Comparison of ENCODE assay signal across 14 mouse cellular contexts in the genomic region with DNA sequence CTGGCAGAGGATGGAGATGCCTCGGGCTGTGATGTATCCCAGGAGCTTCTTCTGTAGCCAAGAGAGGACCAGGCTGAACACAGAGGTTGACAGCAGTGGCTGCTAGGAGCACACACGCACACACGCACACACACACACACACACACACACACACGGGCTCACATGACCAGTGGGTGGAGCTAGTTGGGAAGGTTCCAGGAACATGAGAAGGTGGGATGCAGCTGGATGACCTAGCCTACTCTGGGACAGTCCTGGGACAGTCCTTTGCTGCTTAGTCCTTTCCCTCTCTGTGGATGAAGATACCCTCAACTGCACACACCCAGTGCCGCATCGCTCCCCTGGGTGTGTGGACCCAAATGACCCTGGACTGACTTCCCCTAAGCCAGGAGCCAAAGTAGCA.
DNase-seq lines count a peak whose midpoint lies in the region; ATAC-seq and TF ChIP-seq lines count a peak whose summit lies in the region.
"Had no signal": no experiment of that assay in that cellular context is flagged by ENCODE, and none has a peak within 500 bp of the region (broad histone marks: within the 10 kb centered on the region; RNA-seq: fewer than 3 reads in every experiment).

No protein-coding gene starts in this region.

- WGBS in kidney, adult 2 months: 44% methylated on average over 6 of the region's 6 CpGs
- 80% methylated on average over 6 of the region's 6 CpGs for WGBS in embryonic facial prominence, embryonic 10.5 days
- 64% methylated on average over 6 of the region's 6 CpGs for WGBS in intestine, embryonic 15.5 days
- 51% methylated on average over 6 of the region's 6 CpGs for WGBS in stomach, embryonic 15.5 days

- no peaks in the 10 kb centered on the region for H3K4me1 ChIP-seq in kidney, adult 2 months (ENCODE audit: control insufficient read depth, insufficient read depth, low read length)
- H3K4me1 ChIP-seq in embryonic facial prominence, embryonic 10.5 days: peaks cover 85% of the 10 kb centered on the region
- H3K4me1 ChIP-seq in intestine, embryonic 15.5 days (replicated peaks): peaks cover 19% of the 10 kb centered on the region
- peaks cover 23% of the 10 kb centered on the region for H3K4me1 ChIP-seq in stomach, embryonic 15.5 days
- H3K4me1 ChIP-seq: liver, embryonic 15.5 days had no signal

- H3K4me3 ChIP-seq in kidney, adult 2 months (ENCODE audit: insufficient read depth, low read depth, low read length): no peak overlapping the region
- no peak overlapping the region for H3K4me3 ChIP-seq in embryonic facial prominence, embryonic 10.5 days
- H3K4me3 ChIP-seq in intestine, embryonic 15.5 days (replicated peaks): no peak overlapping the region
- no peak overlapping the region for H3K4me3 ChIP-seq in stomach, embryonic 15.5 days (replicated peaks)
- H3K4me3 ChIP-seq: liver, embryonic 15.5 days; megakaryocyte, embryonic 14.5 days had no signal

- H3K9ac ChIP-seq in intestine, embryonic 15.5 days: no peak overlapping the region
- no peak overlapping the region for H3K9ac ChIP-seq in stomach, embryonic 15.5 days
- H3K9ac ChIP-seq: hindbrain, embryonic 14.5 days; liver, embryonic 15.5 days had no signal

- peak overlapping the region; percentile 4; the same call in 1 of the 2 replicates for H3K27ac ChIP-seq in kidney, adult 2 months (ENCODE audit: insufficient read depth, low read depth, low read length)
- peak overlapping the region; percentile 65 for H3K27ac ChIP-seq in embryonic facial prominence, embryonic 10.5 days (replicated peaks)
- H3K27ac ChIP-seq in intestine, embryonic 15.5 days: peak overlapping the region; percentile 52
- peak overlapping the region; percentile 76 for H3K27ac ChIP-seq in stomach, embryonic 15.5 days
- H3K27ac ChIP-seq: hindbrain, embryonic 14.5 days; liver, embryonic 15.5 days had no signal

- no peak for DNase-seq in kidney, adult 2 months
- DNase-seq in kidney, postnatal 14 days: no peak
- no peak for DNase-seq in embryonic facial prominence, embryonic 10.5 days (ENCODE audit: low spot score)
- no peak for DNase-seq in left cerebral cortex, postnatal 10 days (ENCODE audit: extremely low spot score in 1 of 2, low spot score in 2 of 2)
- no peak for DNase-seq in MN1 (ENCODE audit: low spot score)
- DNase-seq: cerebellum, postnatal 10 days; lung, postnatal 10 days; thymus, postnatal 14 days had no signal

- H3K4me2 ChIP-seq in intestine, embryonic 15.5 days (replicated peaks): no peak overlapping the region
- no peak overlapping the region for H3K4me2 ChIP-seq in stomach, embryonic 15.5 days
- H3K4me2 ChIP-seq: hindbrain, embryonic 14.5 days; liver, embryonic 15.5 days had no signal

- no peak for ATAC-seq in intestine, embryonic 15.5 days
- peak; percentile 19; the same call in 1 of the 2 replicates for ATAC-seq in stomach, embryonic 15.5 days (ENCODE audit: insufficient read depth, low FRiP score, low read depth)
- ATAC-seq: forebrain, embryonic 14.5 days had no signal

- H3K9me3 ChIP-seq in embryonic facial prominence, embryonic 10.5 days: no peaks in the 10 kb centered on the region
- no peaks in the 10 kb centered on the region for H3K9me3 ChIP-seq in intestine, embryonic 15.5 days
- no peaks in the 10 kb centered on the region for H3K9me3 ChIP-seq in stomach, embryonic 15.5 days
- H3K9me3 ChIP-seq: liver, embryonic 15.5 days; megakaryocyte, embryonic 14.5 days had no signal

- intact Hi-C loops in left cerebral cortex, postnatal 10 days (cut with DNase I): no loop called here

- no peak for TF ChIP-seq POLR2A in kidney, adult 2 months (IDR thresholded peaks at IDR 0.05; ENCODE audit: low read depth, low read length)

- H3K27me3 ChIP-seq in kidney, adult 2 months (replicated peaks; ENCODE audit: control insufficient read depth, insufficient read depth, low read length): no peaks in the 10 kb centered on the region
- no peaks in the 10 kb centered on the region for H3K27me3 ChIP-seq in embryonic facial prominence, embryonic 10.5 days (replicated peaks; ENCODE audit: low read depth, poor library complexity, severe bottlenecking)
- no peaks in the 10 kb centered on the region for H3K27me3 ChIP-seq in intestine, embryonic 15.5 days (replicated peaks)
- H3K27me3 ChIP-seq in stomach, embryonic 15.5 days (replicated peaks): no peaks in the 10 kb centered on the region
- H3K27me3 ChIP-seq: liver, embryonic 15.5 days had no signal

- H3K36me3 ChIP-seq in kidney, adult 2 months (ENCODE audit: control insufficient read depth, insufficient read depth, low read length): no peaks in the 10 kb centered on the region
- H3K36me3 ChIP-seq in embryonic facial prominence, embryonic 10.5 days (replicated peaks): no peaks in the 10 kb centered on the region
- H3K36me3 ChIP-seq in intestine, embryonic 15.5 days: no peaks in the 10 kb centered on the region
- no peaks in the 10 kb centered on the region for H3K36me3 ChIP-seq in stomach, embryonic 15.5 days
- H3K36me3 ChIP-seq: liver, embryonic 15.5 days had no signal

- TF ChIP-seq CTCF in kidney, adult 2 months (conservative IDR thresholded peaks at IDR 0.05; ENCODE audit: insufficient read depth, insufficient read length, low read depth, low read length): no peak

Comparison
In these comparisons a context has a peak if more than half of its experiments do, and no peak if none do; other contexts are left out.
1. H3K27ac ChIP-seq: peak in every context shown above with its lines; median percentile 76 in stomach, embryonic 15.5 days; 65 in embryonic facial prominence, embryonic 10.5 days; 52 in intestine, embryonic 15.5 days; 4 in kidney, adult 2 months.